Mouse (Mus musculus) C2C12 (cell line): Measurements from ENCODE around the gene Magea5. TPM values are rescaled to one million over a fixed set of nuclear protein-coding genes. Genes with fewer than 3 reads are reported as not detected.
"Not testable (repeated sequence)": the region's sequence is repeated elsewhere in the genome, so short reads cannot be mapped to it uniquely, and the experiment has no call there.

Experiments
- H3K27me3 ChIP-seq: one replicate; pipeline ENCODE4 v1.6.1; 2011; ENCODE audit not compliant: control insufficient read depth, insufficient read depth, insufficient read length
- H3K36me3 ChIP-seq: one replicate; pipeline ENCODE4 v1.6.1; 2011; ENCODE audit not compliant: control insufficient read depth, insufficient read depth
- H3K4me3 ChIP-seq: one replicate; pipeline ENCODE4 v1.5.1; 2011; ENCODE audit warnings: mild to moderate bottlenecking, control low read depth; ENCODE audit not compliant: poor library complexity, insufficient read depth, severe bottlenecking
- H3K79me2 ChIP-seq: one replicate; pipeline ENCODE4 v1.6.1; 2011; ENCODE audit not compliant: control insufficient read depth, insufficient read depth
- H3K79me3 ChIP-seq: one replicate; pipeline ENCODE4 v1.6.1; 2011; ENCODE audit warnings: low read depth, control low read depth
- H3ac ChIP-seq: one replicate; pipeline ENCODE3; 2011; ENCODE audit warnings: low read depth; ENCODE audit not compliant: control insufficient read depth, insufficient read length
- CTCF ChIP-seq: IDR thresholded peaks from one replicate; pipeline ENCODE4 v1.5.1; 2011; ENCODE audit not compliant: control insufficient read depth, insufficient read depth, insufficient read length
- FOSL1 ChIP-seq: IDR thresholded peaks from one replicate; pipeline ENCODE4 v1.8.0; 2011; ENCODE audit warnings: mild to moderate bottlenecking, low read length; ENCODE audit not compliant: poor library complexity, insufficient read depth, severe bottlenecking
- MYOG ChIP-seq: IDR thresholded peaks from one replicate; pipeline ENCODE4 v1.6.1; 2011; ENCODE audit not compliant: control insufficient read depth, insufficient read length; ENCODE audit errors: extremely low read depth
- USF1 ChIP-seq: IDR thresholded peaks from one replicate; pipeline ENCODE4 v1.6.1; 2011; ENCODE audit warnings: low read depth, mild to moderate bottlenecking, control low read depth, moderate library complexity
- long read RNA-seq, 2 experiments: library from polyadenylated mRNA; unstranded; transcript quantifications; one replicate each; pipeline ENCODE4 v2.0.0; 2019 to 2020
- polyA plus RNA-seq: library from polyadenylated mRNA; unstranded; fragments of >200 nt; fragmentation: generic; extraction: Trizol; gene quantifications from one replicate; pipeline ENCODE4 v1.2.1, GENCODE M21; 2012; ENCODE audit warnings: missing spikeins

Gene Magea5
- polyA plus RNA-seq = 0.49 TPM
- long read RNA-seq, experiment 1, partial matches to known transcripts = 0 of 1 reads
- long read RNA-seq, experiment 1, other reads (novel, unspliced or antisense) = 0 of 1 reads
- long read RNA-seq, experiment 2 = 0 reads

DNA sequence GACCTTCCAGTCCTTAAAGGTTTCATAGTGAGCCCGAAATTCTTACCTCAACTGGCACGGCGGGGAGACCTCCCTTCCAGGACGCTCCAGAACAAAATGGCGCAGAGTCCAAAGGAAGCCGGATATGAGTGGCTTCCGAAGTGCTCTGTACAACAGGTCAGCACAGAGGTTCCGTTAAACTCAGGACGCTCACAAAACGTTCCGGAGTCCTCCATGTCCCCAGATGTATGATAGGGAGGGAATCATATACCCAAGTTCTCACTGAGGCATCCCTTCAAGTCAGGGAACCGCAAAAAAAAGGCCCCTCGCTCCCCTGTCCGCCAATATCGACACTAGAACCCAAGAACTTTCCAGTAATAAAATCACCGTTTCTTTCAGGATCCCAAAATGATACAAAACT, at the start of gene Magea5:
TSS of gene Magea5 (minus strand) at position 101 of the 400 bp plus-strand sequence.
- not testable (repeated sequence) for H3ac ChIP-seq, H3K36me3 ChIP-seq, H3K79me3 ChIP-seq, H3K79me2 ChIP-seq, H3K4me3 ChIP-seq, H3K27me3 ChIP-seq

GRCm38 (mm10) chrX:155098024-155098423, 35.1 kb upstream of the Magea5 start:
- Histone ChIP-seq H3K4me3 (no peak overlapping the region), H3K27me3 (no peaks in the 10 kb centered on the region), H3K79me2 (no peaks in the 10 kb centered on the region), H3K79me3 (no peaks in the 10 kb centered on the region), H3ac (no peak overlapping the region), H3K36me3 (no peaks in the 10 kb centered on the region)
- TF ChIP-seq FOSL1 (no peak), MYOG (no peak), CTCF (no peak), USF1 (no peak)

DNA sequence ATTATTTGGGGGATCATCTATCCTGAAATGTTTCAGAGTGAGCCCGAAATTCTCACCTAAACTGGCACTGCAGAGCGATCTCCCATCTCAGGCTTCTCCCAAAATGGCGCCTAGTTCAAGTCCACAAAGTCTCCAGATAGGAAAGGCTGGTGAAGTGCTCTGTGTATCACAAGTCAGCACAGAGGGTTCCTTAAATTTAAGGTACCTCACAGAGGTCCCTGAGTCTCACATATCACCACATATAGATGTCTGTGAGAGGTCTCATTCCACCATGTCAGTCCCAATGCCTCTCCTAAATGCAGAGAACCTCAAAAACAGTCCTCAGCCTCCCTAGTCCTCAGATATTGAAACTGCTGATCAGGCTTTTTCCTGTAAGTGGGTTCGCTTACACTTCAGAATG, 30.6 kb upstream of the Magea5 start, which contains the start of gene Magea2:
TSS of gene Magea2 (minus strand) at position 101 of the 400 bp plus-strand sequence.
- H3K4me3 ChIP-seq, H3K36me3 ChIP-seq, H3K79me2 ChIP-seq, H3ac ChIP-seq, H3K27me3 ChIP-seq, H3K79me3 ChIP-seq: not testable (repeated sequence)

- H3K27me3 ChIP-seq, H3ac ChIP-seq, H3K36me3 ChIP-seq, H3K79me3 ChIP-seq, H3K4me3 ChIP-seq, H3K79me2 ChIP-seq: not testable (repeated sequence)
Measured at GRCm38 (mm10) chrX:155089693-155090092, 26.7 kb upstream of the Magea5 start, which contains the start of gene Magea1. Magea1 (minus strand) TSS chrX:155089793.

Other genes with a start within 250 kb of the Magea5 start
- gene Cldn34b1, start 172.9 kb downstream of the Magea5 start, polyA plus RNA-seq = not detected
- 0.04 TPM for gene Magea6, start 127.2 kb downstream of the Magea5 start, polyA plus RNA-seq
- 0.18 TPM for gene Magea3, start 113.6 kb downstream of the Magea5 start, polyA plus RNA-seq
- gene Magea8, start 67.3 kb downstream of the Magea5 start, polyA plus RNA-seq = 0.74 TPM
- gene Magea1, start 26.6 kb upstream of the Magea5 start, polyA plus RNA-seq = not detected
- gene Magea2, start 30.5 kb upstream of the Magea5 start, polyA plus RNA-seq = 0.20 TPM
- not detected for gene Cldn34b2, start 65.3 kb upstream of the Magea5 start, polyA plus RNA-seq
- gene Sat1, start 153.3 kb upstream of the Magea5 start, polyA plus RNA-seq = 122 TPM
- gene Acot9, start 199.3 kb upstream of the Magea5 start, polyA plus RNA-seq = 61.1 TPM